Mouse (Mus musculus): ENCODE measurements around the gene Mmgt2.

- TF ChIP-seq CTCF (IDR thresholded peaks at IDR 0.05; ENCODE audit: control insufficient read depth, insufficient read depth, low read length) (no peak), POLR2A (IDR thresholded peaks at IDR 0.05; ENCODE audit: borderline replicate concordance, control insufficient read depth, low read depth, low read length) (no peak)
These were observed 3.1 kb downstream of the Mmgt2 start for GRCm38 (mm10) chr11:62651563-62651962.

Measured in bone marrow, adult 2 months (tissue).